Mouse (Mus musculus) heart, embryonic 15.5 days (tissue): ENCODE measurements at regions not wholly inside any gene's neighbourhood (a gene's known extent, or its start where the extent isn't known, plus 50 kb on each side); places are given as distances from the start of the nearest gene placed in this dataset.

Experiments used
- ATAC-seq: fragments of 200-750 bp; cut with Nextera tagmentation; replicated peaks from 2 replicates; pipeline ENCODE4 v1.8.0; 2017; ENCODE audit warnings: low read depth, moderate TSS enrichment; ENCODE audit not compliant: insufficient number of reproducible peaks, insufficient read depth, low FRiP score
- H3K27ac ChIP-seq: fragments of 300-500 bp; sonication (generic); 2 replicates; pipeline ENCODE4 v1.5.1; 2015; ENCODE audit warnings: mild to moderate bottlenecking, inconsistent platforms
- H3K27me3 ChIP-seq: fragments of 300-500 bp; sonication (generic); 2 replicates; pipeline ENCODE4 v1.6.1; 2015; ENCODE audit warnings: inconsistent platforms
- H3K36me3 ChIP-seq: fragments of 300-500 bp; sonication (generic); 2 replicates; pipeline ENCODE4 v1.6.1; 2015; ENCODE audit warnings: mild to moderate bottlenecking, inconsistent platforms
- H3K4me1 ChIP-seq: fragments of 300-500 bp; sonication (generic); replicated peaks from 2 replicates; pipeline ENCODE4 v1.6.1; 2015; ENCODE audit warnings: inconsistent platforms
- H3K4me2 ChIP-seq: fragments of 300-500 bp; sonication (generic); 2 replicates; pipeline ENCODE4 v1.6.1; 2015; ENCODE audit warnings: inconsistent platforms, mild to moderate bottlenecking, moderate library complexity
- H3K4me3 ChIP-seq: fragments of 300-500 bp; sonication (generic); 2 replicates; pipeline ENCODE4 v1.5.1; 2015; ENCODE audit warnings: mild to moderate bottlenecking, inconsistent platforms
- H3K9ac ChIP-seq: fragments of 300-500 bp; sonication (generic); 2 replicates; pipeline ENCODE4 v1.6.1; 2015; ENCODE audit warnings: mild to moderate bottlenecking, inconsistent platforms
- H3K9me3 ChIP-seq: fragments of 300-500 bp; sonication (generic); replicated peaks from 2 replicates; pipeline ENCODE4 v1.6.1; 2016; ENCODE audit warnings: inconsistent platforms
- WGBS: fragments of 180-500 bp; shearing (Covaris S2); methylation state at CpG from one replicate; pipeline ENCODE4 v1.1.7; 2015; ENCODE audit warnings: mixed read lengths; 5-methylcytosine and 5-hydroxymethylcytosine counted together

DNA sequence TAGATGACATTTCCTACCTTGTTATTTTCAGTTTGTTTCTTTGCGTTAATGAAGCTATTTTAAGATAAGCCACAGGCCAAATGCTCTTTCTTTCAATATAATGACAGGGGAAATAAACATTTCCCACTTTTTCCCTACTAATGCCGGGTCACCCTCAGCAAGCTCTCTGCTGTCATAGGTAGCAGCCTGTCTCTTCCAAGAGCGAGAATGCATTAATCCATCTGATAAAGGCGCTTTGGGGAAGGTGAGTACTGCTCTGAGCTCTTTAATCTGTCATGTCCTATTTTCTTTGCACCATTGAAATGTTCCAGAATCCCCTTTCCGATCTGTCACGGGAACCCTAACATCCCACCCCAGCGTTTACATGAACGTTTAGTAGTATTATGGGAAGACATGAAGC is 96.0 kb upstream of the Mrps30 start:
- WGBS = 20% methylated on average over 8 of the region's 8 CpGs
- peak overlapping the region; percentile 31; the same call in 1 of the 2 replicates for H3K4me2 ChIP-seq
- no peak overlapping the region for H3K9ac ChIP-seq
- H3K4me1 ChIP-seq = 0 out of 2 replicates have a peak, but pooled peaks cover 3% of the 10 kb centered on the region
- ATAC-seq = no peak; the same call in 1 of the 2 replicates
- H3K4me3 ChIP-seq = no peak overlapping the region
- no peaks in the 10 kb centered on the region for H3K36me3 ChIP-seq
- H3K9me3 ChIP-seq = no peaks in the 10 kb centered on the region
- no peak overlapping the region for H3K27ac ChIP-seq
- H3K27me3 ChIP-seq = no peaks in the 10 kb centered on the region

DNA sequence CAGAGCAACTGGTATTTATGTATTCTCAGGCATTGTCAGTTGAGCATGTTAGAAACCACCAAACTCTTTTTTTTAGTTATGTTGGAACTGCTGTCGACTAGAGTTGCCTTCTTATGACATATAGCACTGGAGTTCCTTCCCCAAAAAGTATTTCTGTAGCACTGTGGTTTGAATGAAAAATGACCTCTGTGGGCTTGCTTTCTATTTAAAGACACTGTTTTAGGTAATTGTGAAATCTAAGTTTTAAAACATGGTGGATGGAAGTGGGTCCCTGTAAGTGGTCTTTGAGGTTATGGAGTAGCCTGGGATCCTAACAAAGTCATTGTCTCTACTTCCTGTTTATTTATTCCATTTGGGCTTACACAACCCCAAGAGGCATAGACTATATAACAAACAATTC is 93.2 kb upstream of the Mrps30 start:
- no peak for ATAC-seq
- Histone ChIP-seq H3K4me2 (no peak overlapping the region), H3K27me3 (no peaks in the 10 kb centered on the region), H3K9me3 (no peaks in the 10 kb centered on the region), H3K27ac (no peak overlapping the region), H3K36me3 (no peaks in the 10 kb centered on the region), H3K4me3 (no peak overlapping the region), H3K9ac (no peak overlapping the region), H3K4me1 (0 out of 2 replicates have a peak, but pooled peaks cover 3% of the 10 kb centered on the region)
- WGBS = 71% methylated on average over 1 of the region's 1 CpGs

DNA sequence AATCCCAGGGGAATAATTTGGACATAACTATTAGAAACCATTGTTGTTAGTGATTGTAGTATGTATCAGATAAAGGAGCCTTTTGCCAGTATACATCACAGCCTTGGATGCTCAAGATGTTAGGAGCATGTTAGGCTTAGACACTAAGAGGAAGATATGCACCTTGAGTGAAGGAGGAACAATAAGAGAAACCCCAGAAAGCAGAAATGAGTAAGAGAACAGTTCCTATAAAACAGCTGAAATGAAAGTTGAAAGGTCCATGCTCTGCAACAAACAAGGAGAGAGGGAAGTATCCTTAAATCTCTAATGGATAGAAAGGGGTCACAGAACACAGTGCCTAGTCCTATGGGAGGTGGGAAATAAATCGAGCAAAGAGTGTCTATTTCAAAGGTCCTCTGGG is 91.4 kb upstream of the Mrps30 start:
- no peak for ATAC-seq
- H3K4me2 ChIP-seq = no peak overlapping the region
- H3K36me3 ChIP-seq = no peaks in the 10 kb centered on the region
- H3K9ac ChIP-seq = no peak overlapping the region
- no peaks in the 10 kb centered on the region for H3K27me3 ChIP-seq
- 67% methylated on average over 1 of the region's 1 CpGs for WGBS
- no peak overlapping the region for H3K4me3 ChIP-seq
- no peak overlapping the region for H3K27ac ChIP-seq
- H3K4me1 ChIP-seq = 0 out of 2 replicates have a peak, but pooled peaks cover 3% of the 10 kb centered on the region
- H3K9me3 ChIP-seq = no peaks in the 10 kb centered on the region

DNA sequence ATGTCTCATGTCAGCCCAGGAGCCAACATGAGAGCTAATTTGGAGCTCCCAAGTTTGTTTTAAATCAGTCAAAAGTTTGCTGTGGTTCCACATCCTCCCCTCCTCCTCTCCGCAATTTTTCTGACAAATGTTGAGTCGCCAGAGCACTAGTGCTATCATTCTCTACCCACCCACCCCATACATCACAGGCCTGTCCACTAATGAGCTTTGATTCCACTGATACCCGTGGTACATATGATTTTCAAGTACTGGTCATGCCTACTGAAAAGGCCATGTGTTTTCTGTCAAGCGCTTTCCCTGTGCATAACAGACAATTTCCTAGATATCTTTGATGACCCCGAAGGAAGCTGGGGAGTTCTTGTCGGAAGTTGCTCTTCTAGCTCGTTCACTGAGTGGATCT is 85.5 kb upstream of the Mrps30 start:
- no peaks in the 10 kb centered on the region for H3K4me1 ChIP-seq
- H3K4me2 ChIP-seq = no peak overlapping the region
- no peaks in the 10 kb centered on the region for H3K36me3 ChIP-seq
- 46% methylated on average over 7 of the region's 7 CpGs for WGBS
- no peak overlapping the region for H3K4me3 ChIP-seq
- no peak overlapping the region for H3K27ac ChIP-seq
- ATAC-seq = no peak
- no peaks in the 10 kb centered on the region for H3K27me3 ChIP-seq
- no peak overlapping the region for H3K9ac ChIP-seq
- no peaks in the 10 kb centered on the region for H3K9me3 ChIP-seq

DNA sequence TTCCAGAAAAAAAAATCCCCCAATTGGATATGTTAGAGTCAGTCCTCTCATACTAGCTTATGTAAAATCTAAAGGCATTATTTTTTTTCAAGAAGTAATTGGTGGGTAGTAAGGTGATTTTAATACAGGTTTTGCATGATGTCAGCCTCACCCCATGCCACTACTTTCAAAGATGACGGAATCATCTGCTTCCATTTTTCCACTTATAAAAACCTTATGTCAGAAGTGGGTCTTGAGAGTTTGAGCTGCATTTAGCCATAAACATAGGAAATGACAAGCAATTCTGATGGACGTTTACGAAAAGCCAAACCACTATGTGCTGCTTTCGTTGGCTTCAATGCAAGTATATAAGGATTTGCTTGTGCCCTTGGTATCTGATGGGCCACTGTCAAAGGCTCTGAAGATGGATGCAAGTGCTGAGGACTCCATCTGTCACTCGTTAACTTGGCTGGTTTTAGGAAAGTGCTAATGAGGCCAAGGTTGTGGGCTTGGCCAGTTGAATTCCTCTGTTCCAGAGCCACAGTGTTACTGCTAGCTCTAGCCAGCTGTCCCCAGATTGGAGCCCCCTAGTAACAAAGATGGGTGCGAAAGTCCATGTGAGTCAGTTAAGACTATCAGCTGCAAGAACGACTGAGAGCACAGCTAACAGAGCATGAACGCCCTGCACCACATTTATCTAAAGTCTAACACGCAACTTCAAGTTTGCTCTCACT is 72.8 kb upstream of the Mrps30 start:
- no peaks in the 10 kb centered on the region for H3K4me1 ChIP-seq
- H3K9me3 ChIP-seq = no peaks in the 10 kb centered on the region
- no peak overlapping the region for H3K4me2 ChIP-seq
- no peak for ATAC-seq
- no peaks in the 10 kb centered on the region for H3K27me3 ChIP-seq
- no peaks in the 10 kb centered on the region for H3K36me3 ChIP-seq
- no peak overlapping the region for H3K4me3 ChIP-seq
- WGBS = 69% methylated on average over 9 of the region's 9 CpGs
- H3K9ac ChIP-seq = no peak overlapping the region
- H3K27ac ChIP-seq = no peak overlapping the region

DNA sequence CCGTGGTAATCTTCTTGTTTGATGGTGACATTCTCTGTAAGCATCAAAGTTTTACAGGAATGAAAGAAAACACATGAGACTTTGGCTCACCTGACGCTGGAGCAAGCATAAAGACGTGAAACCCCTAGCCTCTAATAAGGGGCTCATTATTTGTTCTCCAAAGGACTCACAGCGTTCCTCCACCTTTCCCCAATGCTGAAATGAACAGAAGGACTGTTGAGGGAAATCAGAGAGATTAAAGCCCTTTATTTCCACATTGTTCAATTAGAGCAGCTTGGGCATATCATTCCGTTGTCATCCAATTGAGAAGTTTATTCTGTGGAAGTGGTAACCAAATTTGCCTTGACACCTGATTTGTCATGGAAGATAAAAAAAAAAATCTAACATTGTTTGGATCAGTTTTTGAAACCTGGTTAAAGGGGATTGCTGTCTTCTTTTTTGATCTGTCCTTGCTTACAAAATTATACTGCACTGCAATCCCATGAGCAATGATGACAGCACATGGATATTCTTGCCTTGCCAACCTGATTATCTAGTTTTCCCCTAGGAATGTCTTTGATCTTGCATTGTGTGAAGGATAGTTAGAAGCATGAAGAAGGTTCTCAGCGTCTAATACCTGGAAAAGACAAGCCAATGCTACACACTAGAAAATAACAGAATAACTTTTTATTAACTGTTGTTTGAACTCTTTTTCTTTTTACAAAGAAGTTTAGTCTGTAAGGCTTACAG is 62.1 kb upstream of the Mrps30 start:
- H3K36me3 ChIP-seq = no peaks in the 10 kb centered on the region
- no peak for ATAC-seq
- no peak overlapping the region for H3K9ac ChIP-seq
- H3K27ac ChIP-seq = no peak overlapping the region
- H3K4me3 ChIP-seq = no peak overlapping the region
- no peaks in the 10 kb centered on the region for H3K9me3 ChIP-seq
- no peaks in the 10 kb centered on the region for H3K27me3 ChIP-seq
- WGBS = 62% methylated on average over 6 of the region's 6 CpGs
- H3K4me1 ChIP-seq = no peaks in the 10 kb centered on the region
- no peak overlapping the region for H3K4me2 ChIP-seq

DNA sequence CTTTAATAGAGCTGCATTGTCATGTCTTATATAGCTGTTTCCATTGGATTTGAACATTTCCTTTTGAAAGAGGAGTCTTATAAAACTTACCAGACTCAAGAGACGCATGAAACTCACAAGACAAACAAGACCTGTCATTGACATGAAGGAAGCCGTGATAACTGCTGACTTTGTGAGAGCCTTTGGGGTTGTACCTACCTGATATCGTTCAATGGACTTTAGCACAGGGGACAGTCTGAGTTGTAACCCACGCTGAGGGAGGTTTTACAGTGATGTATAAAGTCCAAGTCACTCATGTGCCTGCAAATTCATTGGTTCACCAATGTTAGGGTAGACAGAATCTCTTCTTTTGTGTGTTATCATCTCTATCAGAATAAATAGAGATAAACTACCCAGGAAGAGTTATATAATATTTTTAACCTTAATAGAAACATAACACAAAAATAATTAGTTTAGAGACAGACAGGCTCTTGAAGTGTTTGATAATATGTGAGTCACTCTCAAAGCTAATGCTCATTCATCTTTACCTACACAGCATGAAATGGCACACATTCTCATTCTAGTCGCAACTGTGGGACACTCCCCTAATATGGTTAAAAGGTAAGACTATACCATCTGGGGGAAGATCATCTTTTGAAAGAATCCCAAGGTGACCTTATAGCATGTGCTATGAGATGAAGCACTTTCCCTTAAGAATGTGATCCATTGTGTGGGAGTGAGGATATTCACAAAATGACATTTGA is 54.4 kb upstream of the Mrps30 start:
- Histone ChIP-seq H3K4me3 (no peak overlapping the region), H3K4me1 (no peaks in the 10 kb centered on the region), H3K36me3 (no peaks in the 10 kb centered on the region), H3K27me3 (no peaks in the 10 kb centered on the region), H3K27ac (no peak overlapping the region), H3K4me2 (no peak overlapping the region), H3K9ac (no peak overlapping the region), H3K9me3 (no peaks in the 10 kb centered on the region)
- no peak for ATAC-seq
- WGBS = 76% methylated on average over 5 of the region's 5 CpGs
